Mouse (Mus musculus) C2C12 (cell line): ENCODE measurements around the gene 8030474K03Rik. TPM values are rescaled to one million over a fixed set of nuclear protein-coding genes. Genes with fewer than 3 reads are reported as not detected.
"Not testable (repeated sequence)": the region's sequence is repeated elsewhere in the genome, so short reads cannot be mapped to it uniquely, and the experiment has no call there.

Experiments
- H3K27me3 ChIP-seq: one replicate; pipeline ENCODE4 v1.6.1; 2011; ENCODE audit not compliant: control insufficient read depth, insufficient read depth, insufficient read length
- H3K36me3 ChIP-seq: one replicate; pipeline ENCODE4 v1.6.1; 2011; ENCODE audit not compliant: control insufficient read depth, insufficient read depth
- H3K4me3 ChIP-seq: one replicate; pipeline ENCODE4 v1.5.1; 2011; ENCODE audit warnings: mild to moderate bottlenecking, control low read depth; ENCODE audit not compliant: poor library complexity, insufficient read depth, severe bottlenecking
- H3K79me2 ChIP-seq: one replicate; pipeline ENCODE4 v1.6.1; 2011; ENCODE audit not compliant: control insufficient read depth, insufficient read depth
- H3K79me3 ChIP-seq: one replicate; pipeline ENCODE4 v1.6.1; 2011; ENCODE audit warnings: low read depth, control low read depth
- H3ac ChIP-seq: one replicate; pipeline ENCODE3; 2011; ENCODE audit warnings: low read depth; ENCODE audit not compliant: control insufficient read depth, insufficient read length
- CEBPB ChIP-seq: IDR thresholded peaks from one replicate; pipeline ENCODE4 v1.6.1; 2011; ENCODE audit warnings: low read depth, mild to moderate bottlenecking, control low read depth, moderate library complexity
- CTCF ChIP-seq: IDR thresholded peaks from one replicate; pipeline ENCODE4 v1.5.1; 2011; ENCODE audit not compliant: control insufficient read depth, insufficient read depth, insufficient read length
- FOSL1 ChIP-seq: IDR thresholded peaks from one replicate; pipeline ENCODE4 v1.8.0; 2011; ENCODE audit warnings: mild to moderate bottlenecking, low read length; ENCODE audit not compliant: poor library complexity, insufficient read depth, severe bottlenecking
- MAX ChIP-seq: IDR thresholded peaks from one replicate; pipeline ENCODE4 v1.6.1; 2011; ENCODE audit warnings: mild to moderate bottlenecking, control low read depth
- MYOD1 ChIP-seq: IDR thresholded peaks from one replicate; pipeline ENCODE4 v1.6.1; 2011; ENCODE audit warnings: low read depth; ENCODE audit not compliant: control insufficient read depth, insufficient read length
- MYOG ChIP-seq: IDR thresholded peaks from one replicate; pipeline ENCODE4 v1.6.1; 2011; ENCODE audit not compliant: control insufficient read depth, insufficient read length; ENCODE audit errors: extremely low read depth
- USF1 ChIP-seq: IDR thresholded peaks from one replicate; pipeline ENCODE4 v1.6.1; 2011; ENCODE audit warnings: low read depth, mild to moderate bottlenecking, control low read depth, moderate library complexity
- polyA plus RNA-seq: library from polyadenylated mRNA; unstranded; fragments of >200 nt; fragmentation: generic; extraction: Trizol; gene quantifications from one replicate; pipeline ENCODE4 v1.2.1, GENCODE M21; 2012; ENCODE audit warnings: missing spikeins

Gene 8030474K03Rik
- polyA plus RNA-seq, 1 experiment = not detected

DNA sequence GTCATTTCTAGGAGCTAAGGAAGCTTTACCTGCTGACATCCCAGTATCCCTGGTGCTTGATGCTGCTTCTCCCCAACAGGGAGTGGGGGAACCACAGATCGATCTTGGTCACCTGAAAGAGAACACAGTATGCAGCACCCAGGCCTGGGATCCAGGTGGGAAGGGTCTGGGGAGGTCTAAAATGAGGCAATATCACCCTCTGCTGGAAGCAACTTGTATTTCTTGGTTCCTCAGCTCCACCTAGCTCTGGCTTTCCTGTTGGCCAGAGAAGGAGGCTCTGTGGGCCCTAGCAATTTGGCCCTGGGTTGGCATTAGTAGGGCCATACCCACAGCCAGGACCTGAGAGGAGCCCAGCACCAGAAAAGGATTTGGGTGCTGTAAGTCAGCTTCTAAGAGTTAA, 24.7 kb downstream of the 8030474K03Rik start:
- Histone ChIP-seq H3K4me3 (no peak overlapping the region), H3K79me3 (no peaks in the 10 kb centered on the region), H3K36me3 (no peaks in the 10 kb centered on the region), H3K27me3 (no peaks in the 10 kb centered on the region), H3K79me2 (no peaks in the 10 kb centered on the region), H3ac (no peak overlapping the region)
- TF ChIP-seq USF1 = no peak
- no peak for TF ChIP-seq MYOD1
- no peak for TF ChIP-seq CTCF
- TF ChIP-seq FOSL1 = no peak
- no peak for TF ChIP-seq CEBPB
- TF ChIP-seq MYOG = no peak
- TF ChIP-seq MAX = no peak

DNA sequence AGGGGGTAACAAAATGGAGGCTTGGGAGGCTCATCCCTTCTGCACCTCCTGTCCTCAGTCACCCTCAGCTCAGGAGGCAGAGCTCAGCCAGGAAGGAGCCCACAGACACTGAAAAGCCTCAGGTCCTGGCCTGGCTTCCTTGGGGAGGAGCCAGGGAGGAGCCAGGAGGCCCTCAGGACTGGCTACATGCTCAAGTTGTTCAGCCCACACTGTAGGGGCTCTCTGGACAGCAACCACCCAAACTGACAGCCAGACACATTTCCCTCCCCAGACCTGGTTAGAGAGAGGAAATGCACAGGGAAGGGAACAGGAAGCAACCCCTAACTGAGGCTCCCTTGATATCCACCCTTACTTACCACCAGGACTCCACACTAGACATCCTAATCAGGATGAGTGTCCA, 25.5 kb downstream of the 8030474K03Rik start:
- not testable (repeated sequence) for H3K27me3 ChIP-seq, H3K4me3 ChIP-seq, H3K79me2 ChIP-seq, H3K36me3 ChIP-seq, H3K79me3 ChIP-seq, H3ac ChIP-seq

DNA sequence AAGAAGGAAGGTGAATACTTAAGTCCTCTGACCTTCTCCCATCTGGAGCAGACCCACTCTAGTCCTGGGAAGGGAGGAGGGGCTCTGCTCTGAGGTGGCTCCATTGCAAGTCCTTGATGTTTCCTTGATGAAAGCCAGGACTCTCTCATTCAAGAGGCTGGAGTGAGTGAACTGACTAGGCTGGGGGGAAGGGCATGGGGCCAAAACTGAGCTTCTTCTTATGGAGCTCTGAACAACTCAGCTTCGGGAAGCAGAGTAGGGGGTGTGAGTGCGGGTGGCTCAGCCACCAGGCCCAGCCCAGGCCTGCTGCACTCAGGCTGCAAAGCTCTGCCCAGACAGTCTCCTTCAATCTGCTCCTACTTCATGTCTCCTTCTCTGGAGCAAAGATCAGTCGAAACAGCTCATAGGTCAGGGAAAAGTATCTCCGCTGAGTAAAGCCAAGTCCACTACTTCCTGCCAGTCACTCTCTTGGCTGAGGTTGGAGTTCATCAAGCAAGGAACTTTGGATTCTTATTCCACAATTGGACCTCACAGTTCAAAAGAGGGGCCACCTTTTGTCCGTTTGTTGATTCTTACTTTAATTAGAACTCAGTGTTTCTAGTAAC, 52.8 kb downstream of the 8030474K03Rik start:
- no peak for TF ChIP-seq CEBPB
- Histone ChIP-seq H3K4me3 (no peak overlapping the region), H3K79me3 (no peaks in the 10 kb centered on the region), H3ac (no peak overlapping the region), H3K36me3 (no peaks in the 10 kb centered on the region), H3K79me2 (no peaks in the 10 kb centered on the region), H3K27me3 (peaks cover 3% of the 10 kb centered on the region)

Other genes starting within 250 kb of the 8030474K03Rik start
- gene Ogt, start 154.6 kb upstream of the 8030474K03Rik start, polyA plus RNA-seq = 14.2 TPM
- gene Cxcr3, start 60.4 kb upstream of the 8030474K03Rik start, polyA plus RNA-seq = not detected
- not detected for gene Gm4779, start 233 bp upstream of the 8030474K03Rik start, polyA plus RNA-seq
- 0.26 TPM for gene Nhsl2, start 54.7 kb downstream of the 8030474K03Rik start, polyA plus RNA-seq